Comparison of ENCODE assay signal across 10 mouse cellular contexts in genomic region chr2:118336084-118336483, GRCm38 (mm10). TPM values are rescaled to one million over a fixed set of nuclear protein-coding genes. Genes with fewer than 3 reads are reported as not detected.
DNase-seq lines count a peak whose midpoint lies in the region; ATAC-seq and TF ChIP-seq lines count a peak whose summit lies in the region.
"Had no signal": no experiment of that assay in that cellular context is flagged by ENCODE, and none has a peak within 500 bp of the region (broad histone marks: within the 10 kb centered on the region; RNA-seq: fewer than 3 reads in every experiment).

No protein-coding gene starts in this region.

- WGBS in lung, embryonic 14.5 days, result 35% methylated on average over 2 of the region's 2 CpGs
- WGBS in lung, adult 2 months, result 25% methylated on average over 2 of the region's 2 CpGs

- peak; percentile 49 for TF ChIP-seq CTCF in lung, embryonic 14.5 days (IDR thresholded peaks at IDR 0.05; ENCODE audit: low read depth)
- TF ChIP-seq CTCF in lung, adult 2 months (IDR thresholded peaks at IDR 0.05; ENCODE audit: insufficient read depth, low read length), result no peak

- ATAC-seq in frontal cortex, adult (ENCODE audit: low TSS enrichment), result peak; percentile 72
- no peak for ATAC-seq in lung, embryonic 14.5 days (ENCODE audit: insufficient read depth)
- peak; percentile 83 for ATAC-seq in megakaryocyte-erythroid progenitor cell, adult 5-6 weeks (replicated peaks; ENCODE audit: low FRiP score, low TSS enrichment, poor library complexity, severe bottlenecking)

- H3K27ac ChIP-seq in lung, embryonic 14.5 days (ENCODE audit: low read depth), result no peak overlapping the region
- H3K27ac ChIP-seq: embryonic facial prominence, embryonic 12.5 days; macrophage had no signal

- DNase-seq in frontal cortex, postnatal 14 days (ENCODE audit: low spot score in 2 of 2), result no peak
- peak; percentile 65 for DNase-seq in lung, embryonic 14.5 days
- DNase-seq in lung, adult 2 months, result no peak
- DNase-seq in ZHBTc4 (ENCODE audit: low read depth, low spot score), result peak; percentile 10
- DNase-seq in adrenal gland, postnatal 4 days (ENCODE audit: low spot score in 2 of 2), result no peak
- no peak for DNase-seq in layer of hippocampus, adult 18-20 months (ENCODE audit: low spot score in 2 of 2)

- no peak overlapping the region for H3K4me3 ChIP-seq in lung, embryonic 14.5 days (ENCODE audit: low read depth, low read length)
- H3K4me3 ChIP-seq in lung, adult 2 months (replicated peaks; ENCODE audit: extremely low read depth, low read depth, low read length), result no peak overlapping the region
- H3K4me3 ChIP-seq: embryonic facial prominence, embryonic 12.5 days had no signal

- H3K27me3 ChIP-seq in lung, embryonic 14.5 days (ENCODE audit: insufficient read depth, low read length), result no peaks in the 10 kb centered on the region
- H3K27me3 ChIP-seq: embryonic facial prominence, embryonic 12.5 days had no signal

- H3K4me2 ChIP-seq in lung, embryonic 14.5 days, result no peak overlapping the region
- H3K4me2 ChIP-seq: embryonic facial prominence, embryonic 12.5 days had no signal

- TF ChIP-seq POLR2A in lung, adult 2 months (IDR thresholded peaks at IDR 0.05; ENCODE audit: borderline replicate concordance, extremely low read depth, low read depth, low read length), result no peak

- H3K36me3 ChIP-seq in lung, embryonic 14.5 days (ENCODE audit: insufficient read depth), result no peaks in the 10 kb centered on the region
- H3K36me3 ChIP-seq: embryonic facial prominence, embryonic 12.5 days had no signal

- no peak overlapping the region for H3K9ac ChIP-seq in lung, embryonic 14.5 days
- H3K9ac ChIP-seq: embryonic facial prominence, embryonic 12.5 days had no signal

- no peaks in the 10 kb centered on the region for H3K9me3 ChIP-seq in lung, embryonic 14.5 days (ENCODE audit: low read depth, low read length)
- H3K9me3 ChIP-seq: embryonic facial prominence, embryonic 12.5 days had no signal

- H3K4me1 ChIP-seq in lung, embryonic 14.5 days (ENCODE audit: insufficient read depth), result no peaks in the 10 kb centered on the region
- H3K4me1 ChIP-seq in lung, adult 2 months (ENCODE audit: control insufficient read depth, insufficient read depth, low read length), result no peaks in the 10 kb centered on the region
- H3K4me1 ChIP-seq: embryonic facial prominence, embryonic 12.5 days had no signal

RNA-seq across cellular contexts. Expression of gene Gpr176, which starts 37.1 kb away (rescaled TPM):
- 0.26 TPM in 1 of 2 replicates, not detected in the other for polyA plus RNA-seq in lung, embryonic 14.5 days (2014; fragmentation: Nextera tagmentation; extraction: Ambion mirVana)
- polyA plus RNA-seq in lung, adult 2 months (2012; rRNA removed), result 0.26 and 0.31 TPM in 2 replicates
- total RNA-seq in megakaryocyte-erythroid progenitor cell, adult 5-6 weeks (2014; fragmentation: Nextera tagmentation), result not detected in 2 replicates
- not detected in 2 replicates for total RNA-seq in megakaryocyte-erythroid progenitor cell, adult 5-6 weeks (2017)
- 1 to 10 TPM; 2.8 to 3.2 TPM for total RNA-seq in adrenal gland, postnatal 4 days (2021)
- 10 to 100 TPM; 10.8 to 12.0 TPM for total RNA-seq in layer of hippocampus, adult 18-20 months (2021)

RNA-seq across cellular contexts. Expression of gene Eif2ak4, which starts 52.3 kb away (rescaled TPM):
- 14.5 and 15.4 TPM in 2 replicates for polyA plus RNA-seq in lung, embryonic 14.5 days (2014; fragmentation: Nextera tagmentation; extraction: Ambion mirVana)
- 11.1 and 12.2 TPM in 2 replicates for polyA plus RNA-seq in lung, adult 2 months (2012; rRNA removed)
- 18.1 and 21.0 TPM in 2 replicates for total RNA-seq in megakaryocyte-erythroid progenitor cell, adult 5-6 weeks (2014; fragmentation: Nextera tagmentation)
- total RNA-seq in megakaryocyte-erythroid progenitor cell, adult 5-6 weeks (2017), result 12.6 and 17.9 TPM in 2 replicates
- 10 to 100 TPM; 25.1 to 29.5 TPM for total RNA-seq in adrenal gland, postnatal 4 days (2021)
- 10 to 100 TPM; 20.7 to 22.1 TPM for total RNA-seq in layer of hippocampus, adult 18-20 months (2021)

Comparison
In these comparisons a context has a peak if more than half of its experiments do, and no peak if none do; other contexts are left out.
1. DNase-seq: peak in lung, embryonic 14.5 days (single experiment) and ZHBTc4 (single experiment); none in frontal cortex, postnatal 14 days (0 of 2), lung, adult 2 months (single experiment), adrenal gland, postnatal 4 days (0 of 2) and layer of hippocampus, adult 18-20 months (0 of 2).